Mouse (Mus musculus): ENCODE data around the gene Apof.
"Not testable (repeated sequence)": the region's sequence is repeated elsewhere in the genome, so short reads cannot be mapped to it uniquely, and the experiment has no call there.

The Apof gene

GRCm38 (mm10) chr10:128256328-128256727 lies 12.1 kb upstream of the Apof start:
- DNase-seq (ENCODE audit: extremely low read depth, insufficient read length, low spot score) = peak; percentile 76

- DNase-seq (ENCODE audit: extremely low read depth, insufficient read length, low spot score) = no peak
Measured at GRCm38 (mm10) chr10:128258953-128259352, 9.5 kb upstream of the Apof start.

- no peak for DNase-seq (ENCODE audit: extremely low read depth, insufficient read length, low spot score)
Measured at GRCm38 (mm10) chr10:128259946-128260345, 8.5 kb upstream of the Apof start.

DNA sequence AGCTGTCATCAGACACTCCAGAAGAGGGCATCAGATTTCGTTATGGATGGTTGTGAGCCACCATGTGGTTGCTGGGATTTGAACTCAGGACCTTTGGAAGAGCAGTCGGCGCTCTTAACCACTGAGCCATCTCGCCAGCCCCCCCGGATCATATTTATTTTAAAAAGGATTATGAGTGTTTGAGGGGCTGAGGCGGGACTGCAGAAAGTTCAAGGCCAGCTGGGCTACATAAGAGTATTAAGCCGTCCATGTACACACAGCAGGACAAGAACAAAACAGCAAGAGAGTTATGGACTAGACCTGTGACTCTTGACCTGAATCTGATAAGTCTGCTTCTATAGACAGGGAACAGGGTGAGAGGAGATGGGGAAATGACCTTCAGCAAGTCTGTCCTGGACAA lies 8.1 kb upstream of the Apof start:
- DNase-seq (ENCODE audit: extremely low read depth, insufficient read length, low spot score) = not testable (repeated sequence)

GRCm38 (mm10) chr10:128262300-128262699 lies 6.2 kb upstream of the Apof start:
- no peak for DNase-seq (ENCODE audit: extremely low read depth, insufficient read length, low spot score)

DNA sequence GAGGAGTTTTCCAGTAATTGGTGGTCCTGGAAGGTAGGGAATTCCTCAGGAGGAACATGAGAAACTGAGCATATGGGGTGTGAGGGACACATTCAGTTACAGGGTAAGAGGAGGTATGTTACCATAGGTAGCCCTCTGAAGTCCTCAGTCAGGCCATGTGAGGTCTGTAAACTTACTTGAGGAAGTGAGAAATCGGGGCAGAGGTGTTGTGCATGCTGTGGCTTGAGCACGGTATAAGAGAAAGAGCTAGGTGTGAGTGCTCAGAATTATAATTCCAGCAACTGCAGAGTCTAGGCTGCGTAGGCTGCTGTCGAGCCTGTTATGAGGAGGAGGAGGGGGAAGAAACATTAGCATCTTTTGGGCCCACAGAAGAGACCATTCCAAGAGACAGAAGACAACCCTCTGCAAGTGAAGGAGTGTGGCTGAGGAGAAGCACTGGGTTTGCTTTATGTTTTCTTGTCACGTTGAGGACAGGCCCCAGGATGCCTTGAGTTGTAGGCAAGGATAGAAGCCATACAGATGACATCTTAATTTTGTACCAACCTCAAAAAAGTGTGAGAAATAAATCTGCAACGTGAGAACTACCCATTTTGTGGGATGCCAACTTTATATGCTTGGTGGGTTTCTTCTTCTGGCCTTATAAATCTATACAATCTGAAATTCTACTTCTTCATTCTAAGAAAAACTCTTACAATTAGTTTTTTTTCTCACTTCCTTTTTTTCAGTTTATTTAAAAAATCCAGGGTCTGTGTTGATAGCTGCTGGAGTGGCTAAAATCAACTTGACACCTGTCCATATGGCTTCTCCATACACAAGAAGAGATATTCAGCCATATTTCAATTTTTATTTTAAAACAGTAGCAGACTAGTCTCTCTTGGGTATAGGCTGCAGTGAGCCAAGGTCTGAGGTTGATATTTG lies 4.8 kb upstream of the Apof start:
- no peak for DNase-seq (ENCODE audit: extremely low read depth, insufficient read length, low spot score)

DNA sequence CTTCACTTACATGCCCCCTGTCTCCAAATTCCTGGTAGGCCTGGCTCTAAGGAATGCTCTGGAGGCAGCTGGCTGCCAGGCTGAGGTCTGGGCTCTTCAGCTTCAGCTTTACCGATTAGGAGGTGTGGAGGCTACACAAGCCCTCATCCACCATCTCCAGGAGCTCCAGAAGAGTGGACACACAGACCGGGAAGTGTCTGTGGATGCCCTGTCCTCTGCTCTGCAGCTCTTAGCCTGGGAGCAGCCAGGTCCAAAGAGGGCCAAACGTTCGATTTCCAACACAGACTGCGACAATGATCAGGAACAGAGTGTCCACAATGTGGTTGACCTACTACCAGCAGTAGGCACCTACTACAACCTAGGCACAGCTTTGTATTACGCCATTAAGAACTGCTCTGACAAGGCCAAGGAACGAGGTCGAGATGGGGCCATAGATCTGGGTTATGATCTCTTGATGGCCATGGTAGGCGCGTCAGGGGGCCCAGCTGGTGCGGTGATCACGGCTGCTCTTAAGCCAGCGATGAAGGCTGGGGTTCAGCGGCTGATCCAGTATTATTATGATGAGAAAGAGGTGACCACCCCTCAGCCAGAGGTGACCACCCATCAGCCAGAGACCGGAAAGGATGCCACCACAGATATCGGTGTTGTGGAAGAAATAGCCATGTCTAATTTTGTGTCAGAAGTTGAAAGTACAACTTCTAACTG lies 887 bp downstream of the Apof start:
- DNase-seq (ENCODE audit: extremely low read depth, insufficient read length, low spot score) = no peak

DNA sequence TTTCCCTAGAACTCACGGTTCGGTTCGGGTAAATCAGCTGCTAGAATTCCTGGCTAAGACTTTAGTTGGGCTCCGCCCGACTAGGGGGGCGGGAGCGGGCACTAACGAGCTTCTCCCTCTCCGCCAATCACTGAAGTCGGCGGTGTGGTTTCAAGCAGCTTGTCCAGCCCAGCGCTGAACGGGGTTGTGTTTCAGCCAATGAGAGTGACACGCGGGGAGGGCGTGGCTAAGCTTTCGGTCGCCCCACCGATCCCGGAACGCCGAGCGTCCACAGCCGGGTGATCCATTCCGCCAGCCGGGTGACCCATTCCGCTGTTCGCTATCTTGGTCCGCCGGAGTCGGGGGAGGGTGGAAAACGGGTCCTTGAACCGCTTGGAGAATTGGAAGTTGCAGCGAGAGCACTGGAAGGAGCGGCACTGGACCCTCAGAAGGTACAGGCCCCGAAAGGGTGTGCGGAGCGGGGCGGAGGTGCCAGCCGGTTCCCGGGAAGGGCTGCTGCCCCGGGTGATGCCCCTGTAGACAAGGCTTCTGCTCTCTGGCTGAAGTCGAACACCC lies 1.9 kb downstream of the Apof start, which contains the start of gene Stat2:
Stat2 (plus strand) TSS at position 273 of the 555 bp plus-strand sequence.
- peak; percentile 97 for DNase-seq (ENCODE audit: extremely low read depth, insufficient read length, low spot score)

DNA sequence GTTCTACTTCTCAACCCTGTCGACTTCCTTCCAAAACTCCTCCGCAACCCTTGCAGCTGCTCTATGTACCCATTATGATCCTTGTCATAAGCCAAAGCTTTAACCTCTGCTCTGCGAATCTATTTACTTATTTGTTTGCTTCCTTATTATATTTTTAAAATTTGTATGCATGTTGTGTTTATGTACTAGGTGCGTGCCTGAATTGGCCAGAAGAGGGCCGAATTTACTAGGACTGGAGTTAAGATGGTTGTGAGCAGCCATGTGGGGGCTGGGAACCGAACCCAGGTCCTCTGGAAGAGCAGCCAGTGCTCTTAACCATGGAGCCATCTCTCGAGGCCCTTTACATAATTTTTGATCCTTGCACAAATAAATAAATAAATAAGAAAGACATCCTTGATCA lies 2.4 kb downstream of the Apof start:
- no peak for DNase-seq (ENCODE audit: extremely low read depth, insufficient read length, low spot score)

GRCm38 (mm10) chr10:128271883-128272282 lies 3.4 kb downstream of the Apof start:
- no peak for DNase-seq (ENCODE audit: extremely low read depth, insufficient read length, low spot score)

GRCm38 (mm10) chr10:128272819-128273439 lies 4.5 kb downstream of the Apof start:
- DNase-seq (ENCODE audit: extremely low read depth, insufficient read length, low spot score) = not testable (repeated sequence)

GRCm38 (mm10) chr10:128275374-128275773 lies 6.9 kb downstream of the Apof start:
- not testable (repeated sequence) for DNase-seq (ENCODE audit: extremely low read depth, insufficient read length, low spot score)

GRCm38 (mm10) chr10:128278158-128278557 lies 9.7 kb downstream of the Apof start:
- DNase-seq (ENCODE audit: extremely low read depth, insufficient read length, low spot score) = no peak

DNA sequence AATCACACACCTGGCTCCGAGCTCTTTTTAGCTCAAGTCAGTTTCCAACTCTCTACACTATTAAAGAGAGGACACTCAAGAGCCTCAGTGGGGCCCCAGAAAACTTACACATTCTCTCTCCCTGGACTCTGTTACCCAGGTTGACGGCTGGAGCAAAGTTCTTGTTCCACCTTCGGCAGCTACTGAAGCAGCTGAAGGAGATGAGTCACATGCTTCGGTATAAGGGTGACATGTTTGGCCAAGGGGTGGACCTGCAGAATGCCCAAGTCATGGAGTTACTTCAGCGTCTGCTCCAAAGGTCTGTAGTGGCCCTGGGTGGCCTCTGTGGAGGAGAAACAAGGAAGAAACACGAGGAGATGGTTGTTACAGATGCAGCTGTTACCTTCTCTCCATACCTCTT lies 12.5 kb downstream of the Apof start:
- no peak for DNase-seq (ENCODE audit: extremely low read depth, insufficient read length, low spot score)

- DNase-seq (ENCODE audit: extremely low read depth, insufficient read length, low spot score) = no peak
Measured at GRCm38 (mm10) chr10:128281682-128282081, 13.2 kb downstream of the Apof start.

- no peak for DNase-seq (ENCODE audit: extremely low read depth, insufficient read length, low spot score)
Measured at GRCm38 (mm10) chr10:128282886-128283450, 14.5 kb downstream of the Apof start.

GRCm38 (mm10) chr10:128283604-128284579 lies 15.4 kb downstream of the Apof start:
- peak; percentile 47 for DNase-seq (ENCODE audit: extremely low read depth, insufficient read length, low spot score)

GRCm38 (mm10) chr10:128290594-128290993 lies 22.1 kb downstream of the Apof start:
- DNase-seq (ENCODE audit: extremely low read depth, insufficient read length, low spot score) = not testable (repeated sequence)

DNA sequence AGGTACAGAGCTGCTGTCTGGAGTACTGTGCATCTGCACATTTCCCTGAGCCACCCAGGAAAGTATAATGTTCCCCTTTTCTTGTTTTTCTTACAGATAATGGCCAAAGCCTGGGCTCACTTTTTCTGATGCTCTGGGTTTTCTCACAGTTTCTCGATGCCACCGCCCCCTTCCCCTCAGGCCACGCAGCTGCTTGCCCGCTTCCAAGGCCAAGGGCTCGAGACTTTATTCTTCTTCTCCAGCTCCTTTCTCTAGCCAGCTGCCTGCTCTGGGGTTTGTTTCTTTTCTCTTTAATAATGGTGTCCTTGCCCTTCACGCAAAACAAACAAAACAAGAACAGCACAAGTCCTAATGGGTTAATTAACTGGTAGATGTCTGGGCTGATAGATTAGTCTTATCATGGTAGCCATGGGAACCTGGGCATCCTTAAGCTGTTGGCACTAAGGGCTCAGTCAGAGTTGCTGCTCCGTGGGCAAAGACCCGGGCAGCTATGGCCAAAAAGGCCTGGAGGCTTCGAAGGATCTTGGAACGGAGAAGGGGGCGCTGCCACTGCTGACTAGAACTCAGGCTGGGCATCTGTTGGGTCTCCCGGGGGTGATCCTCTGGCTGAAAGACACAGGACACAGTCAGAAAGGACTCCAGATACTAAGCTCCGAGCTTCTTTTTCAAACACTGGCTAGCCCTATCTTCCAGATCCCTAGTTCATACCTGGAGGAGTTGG lies 28.1 kb downstream of the Apof start:
- no peak for DNase-seq (ENCODE audit: extremely low read depth, insufficient read length, low spot score)
